Mouse (Mus musculus) myocyte (in vitro differentiated cells): Measurements from ENCODE around the gene Ccl26.

ENCODE experiments used
- E2F4 ChIP-seq: IDR thresholded peaks from one replicate; pipeline ENCODE4 v1.6.1; 2011; ENCODE audit warnings: mild to moderate bottlenecking, control low read depth, moderate library complexity; ENCODE audit not compliant: insufficient read depth
- MAX ChIP-seq: IDR thresholded peaks from one replicate; pipeline ENCODE4 v1.6.1; 2011; ENCODE audit warnings: low read depth, mild to moderate bottlenecking, control low read depth
- POLR2A ChIP-seq: IDR thresholded peaks from one replicate; pipeline ENCODE4 v1.6.1; 2011; ENCODE audit warnings: low read depth, mild to moderate bottlenecking, control low read depth, moderate library complexity; ENCODE audit not compliant: insufficient read length
- POLR2AphosphoS2 ChIP-seq: IDR thresholded peaks from one replicate; pipeline ENCODE4 v1.6.1; 2011; ENCODE audit warnings: low read depth, control low read depth; ENCODE audit not compliant: insufficient read length
- REST ChIP-seq: IDR thresholded peaks from one replicate; pipeline ENCODE4 v1.6.1; 2011; ENCODE audit warnings: mild to moderate bottlenecking, control low read depth, moderate library complexity; ENCODE audit not compliant: insufficient read depth, insufficient read length
- USF1 ChIP-seq: IDR thresholded peaks from one replicate; pipeline ENCODE4 v1.6.1; 2011; ENCODE audit warnings: low read depth, mild to moderate bottlenecking, control low read depth, moderate library complexity

GRCm38 (mm10) chr5:135513131-135513530 lies 50.2 kb downstream of the Ccl26 start:
- TF ChIP-seq POLR2A, result no peak
- no peak for TF ChIP-seq MAX
- TF ChIP-seq USF1, result no peak
- TF ChIP-seq E2F4, result no peak
- TF ChIP-seq POLR2AphosphoS2, result no peak
- no peak for TF ChIP-seq REST
